Mouse (Mus musculus): ENCODE results near the gene Mtmr4. TPM values are rescaled to one million over a fixed set of nuclear protein-coding genes. Genes with fewer than 3 reads are reported as not detected.
A peak's percentile ranks its signal among the peaks of the same experiment; 100 is the strongest.

Gene Mtmr4
- total RNA-seq, 2 experiments from 2014 or later = 82.6 to 90.3 TPM

- DNase-seq (ENCODE audit: extremely low spot score in 1 of 2, low spot score in 2 of 2) = peak in 1 of 2 experiments; percentile 60
- intact Hi-C loops (cut with DNase I) = no loop called here
These were observed 11.3 kb upstream of the Mtmr4 start for GRCm38 (mm10) chr11:87580543-87581085.

- intact Hi-C loops (cut with DNase I) = no loop called here
- no peak for DNase-seq (ENCODE audit: extremely low spot score in 1 of 2, low spot score in 2 of 2)
These were observed 10.6 kb upstream of the Mtmr4 start for GRCm38 (mm10) chr11:87581161-87581865.

DNA sequence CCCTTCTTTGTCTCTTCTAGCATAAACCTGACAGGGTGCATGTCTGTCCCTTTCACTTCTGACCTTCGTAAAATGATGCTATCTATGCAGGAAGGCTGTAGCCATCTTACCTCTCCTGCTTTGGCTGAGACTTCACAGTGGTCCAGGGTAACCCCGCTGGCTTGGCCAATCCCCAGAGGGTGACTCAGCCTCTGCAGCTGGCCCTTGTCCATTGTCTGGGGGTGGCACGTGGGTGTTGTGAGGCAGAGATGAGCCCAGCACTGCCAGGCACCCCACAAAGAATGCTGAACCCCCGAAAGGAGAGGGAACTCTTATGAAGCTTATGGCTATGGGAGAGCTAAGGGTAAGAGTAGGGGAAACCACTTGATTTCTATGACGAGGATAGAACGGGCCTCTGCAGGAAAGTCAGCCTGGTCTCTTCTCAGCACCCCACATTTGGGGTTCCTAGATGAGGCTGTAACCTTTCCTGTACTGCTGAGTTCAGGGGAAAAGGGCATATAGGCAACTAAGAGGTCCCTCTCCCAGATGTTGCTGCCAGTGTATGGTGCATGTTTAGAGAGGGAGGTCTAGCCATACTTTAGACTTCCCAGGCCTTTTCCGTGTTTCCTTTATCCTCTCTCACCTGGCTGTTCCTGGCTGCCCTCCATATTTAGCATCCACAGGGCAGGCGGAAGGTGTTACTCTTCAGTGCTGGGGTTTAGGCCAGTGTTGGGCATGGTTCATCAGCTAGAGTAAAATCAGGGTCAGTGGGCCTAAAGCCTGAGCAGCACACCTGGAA lies 9.8 kb upstream of the Mtmr4 start:
- intact Hi-C loops (cut with DNase I) = no loop called here
- DNase-seq (ENCODE audit: extremely low spot score in 1 of 2, low spot score in 2 of 2) = peak in 1 of 2 experiments; percentile 4

- intact Hi-C loops (cut with DNase I) = no loop called here
- no peak for DNase-seq (ENCODE audit: extremely low spot score in 1 of 2, low spot score in 2 of 2)
These were observed 8.5 kb upstream of the Mtmr4 start for GRCm38 (mm10) chr11:87583291-87584034.

DNA sequence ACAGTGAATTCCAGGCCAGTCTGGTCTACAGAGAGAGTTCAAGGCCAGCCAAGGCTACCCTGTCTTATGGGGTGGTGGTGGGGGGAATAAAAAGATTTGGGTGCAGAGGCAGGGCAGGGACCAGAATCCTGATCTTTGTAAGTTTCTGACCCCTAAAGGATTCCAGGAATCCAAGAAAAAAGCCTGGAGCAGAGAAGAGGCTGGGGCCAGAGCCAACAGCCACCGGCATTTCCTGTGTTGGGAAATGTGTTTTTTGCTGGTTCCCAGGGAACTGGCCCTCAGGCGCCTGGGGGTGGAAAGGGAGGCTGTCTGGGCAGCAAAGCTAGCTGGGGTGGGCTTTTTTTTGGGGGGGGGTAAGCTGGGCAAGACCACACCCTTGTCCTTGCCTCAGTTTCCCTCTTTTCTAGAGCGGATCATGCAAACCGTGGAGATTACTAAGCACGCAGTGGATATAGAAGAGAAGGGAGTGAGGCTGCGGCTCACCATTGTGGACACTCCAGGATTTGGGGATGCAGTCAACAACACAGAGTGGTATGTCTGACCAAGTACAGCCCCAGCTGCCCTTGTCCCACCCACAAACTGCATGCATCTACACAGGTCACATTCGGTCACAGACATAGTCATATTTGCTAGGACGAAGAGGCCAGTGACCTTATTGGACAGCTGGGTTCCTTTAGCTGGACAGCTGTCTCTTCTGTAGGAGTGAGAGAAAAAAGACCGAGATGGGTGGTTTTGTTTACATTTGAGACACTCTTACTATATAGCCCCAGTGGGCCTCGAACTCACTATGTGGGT lies 7.1 kb upstream of the Mtmr4 start:
- intact Hi-C loops (cut with DNase I) = no loop called here
- DNase-seq (ENCODE audit: extremely low spot score in 1 of 2, low spot score in 2 of 2) = peak in 1 of 2 experiments; percentile 72

- DNase-seq (ENCODE audit: extremely low spot score in 1 of 2, low spot score in 2 of 2) = no peak
- intact Hi-C loops (cut with DNase I) = no loop called here
These were observed 4.6 kb upstream of the Mtmr4 start for GRCm38 (mm10) chr11:87587211-87587874.

DNA sequence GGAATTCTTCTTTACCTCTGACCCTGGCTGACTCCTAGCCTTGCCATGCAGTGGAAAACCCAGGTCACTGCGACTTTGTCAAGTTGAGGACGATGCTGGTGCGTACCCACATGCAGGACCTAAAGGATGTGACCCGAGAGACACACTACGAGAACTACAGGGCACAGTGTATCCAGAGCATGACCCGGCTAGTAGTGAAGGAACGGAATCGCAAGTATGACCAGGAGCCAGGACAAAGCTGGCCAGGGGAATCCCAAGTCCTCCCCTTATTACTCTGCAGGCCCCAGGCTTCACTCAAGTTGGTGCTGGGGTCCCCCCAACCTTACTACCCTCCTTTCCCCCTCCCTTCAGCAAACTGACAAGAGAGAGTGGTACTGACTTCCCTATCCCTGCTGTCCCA lies 2.4 kb upstream of the Mtmr4 start:
- intact Hi-C loops (cut with DNase I) = no loop called here
- DNase-seq (ENCODE audit: extremely low spot score in 1 of 2, low spot score in 2 of 2) = no peak

- DNase-seq (ENCODE audit: extremely low spot score in 1 of 2, low spot score in 2 of 2) = peak in 1 of 2 experiments; percentile 40
- intact Hi-C loops (cut with DNase I) = no loop called here
These were observed 979 bp upstream of the Mtmr4 start for GRCm38 (mm10) chr11:87590841-87591525.

DNA sequence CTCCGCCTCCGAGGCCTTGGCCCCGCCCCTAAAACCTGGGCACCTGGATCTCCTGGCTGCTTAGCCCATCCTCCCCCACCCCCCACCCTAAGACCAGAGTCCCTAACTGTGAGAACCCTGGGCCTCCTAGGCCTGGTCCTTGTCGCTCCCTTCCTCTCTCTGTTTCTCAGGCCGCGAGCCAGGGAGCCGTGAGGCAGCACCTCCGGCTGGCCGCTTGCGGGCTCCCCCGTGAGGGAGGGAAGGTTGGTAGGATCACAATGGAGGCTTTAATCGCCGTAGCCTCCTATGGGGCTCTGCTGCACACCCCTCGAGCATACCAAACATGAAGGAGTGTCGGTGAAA lies 363 bp downstream of the Mtmr4 start:
- no peak for DNase-seq (ENCODE audit: extremely low spot score in 1 of 2, low spot score in 2 of 2)
- intact Hi-C loops (cut with DNase I) = no loop called here

- intact Hi-C loops (cut with DNase I) = no loop called here
- no peak for DNase-seq (ENCODE audit: extremely low spot score in 1 of 2, low spot score in 2 of 2)
These were observed 994 bp downstream of the Mtmr4 start for GRCm38 (mm10) chr11:87592713-87593598.

GRCm38 (mm10) chr11:87595327-87595841 lies 3.4 kb downstream of the Mtmr4 start:
- DNase-seq (ENCODE audit: extremely low spot score in 1 of 2, low spot score in 2 of 2) = peak; percentile 74 to 92
- intact Hi-C loops (cut with DNase I) = no loop called here

DNA sequence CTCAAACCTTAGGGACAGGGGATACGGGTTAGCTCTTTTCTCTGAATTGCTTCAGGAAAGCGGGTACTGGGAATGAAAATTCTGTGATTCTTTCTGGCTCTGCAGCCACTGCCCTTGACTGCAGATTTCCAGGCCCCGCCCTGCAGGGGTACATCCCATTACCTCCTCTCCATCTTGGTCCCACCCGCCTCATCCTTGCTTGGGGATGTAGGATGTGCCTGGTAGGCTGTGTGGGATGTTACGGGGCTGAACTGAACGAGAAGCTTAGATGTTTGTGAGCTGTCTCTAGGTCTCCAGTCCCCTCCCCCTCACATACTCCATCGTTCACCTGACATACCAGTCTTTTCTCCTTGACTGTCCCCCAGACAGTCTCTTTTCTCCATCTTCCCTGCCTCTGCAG lies 4.0 kb downstream of the Mtmr4 start:
- intact Hi-C loops (cut with DNase I) = no loop called here
- no peak for DNase-seq (ENCODE audit: extremely low spot score in 1 of 2, low spot score in 2 of 2)

DNA sequence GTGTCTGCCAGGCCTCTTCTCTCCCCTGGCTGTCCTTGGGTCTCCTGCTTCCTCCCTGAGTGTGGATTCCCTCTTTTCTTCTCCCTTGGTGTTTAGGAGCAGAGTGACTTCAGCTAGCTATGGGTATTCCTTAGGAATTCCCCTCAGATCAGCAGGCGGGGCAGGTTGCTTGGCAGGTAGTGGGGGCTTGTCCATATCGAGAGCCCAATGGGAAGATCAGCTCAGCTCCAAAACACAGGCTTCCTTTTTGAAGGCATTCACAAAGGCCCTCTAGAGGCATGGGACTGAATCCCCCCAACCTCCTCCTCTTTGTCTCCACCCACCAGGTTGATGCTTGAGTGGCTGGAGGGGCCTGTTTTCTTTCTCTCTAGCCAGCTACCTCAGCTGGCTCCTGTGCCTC lies 4.5 kb downstream of the Mtmr4 start:
- no peak for DNase-seq (ENCODE audit: extremely low spot score in 1 of 2, low spot score in 2 of 2)
- intact Hi-C loops (cut with DNase I) = no loop called here

DNA sequence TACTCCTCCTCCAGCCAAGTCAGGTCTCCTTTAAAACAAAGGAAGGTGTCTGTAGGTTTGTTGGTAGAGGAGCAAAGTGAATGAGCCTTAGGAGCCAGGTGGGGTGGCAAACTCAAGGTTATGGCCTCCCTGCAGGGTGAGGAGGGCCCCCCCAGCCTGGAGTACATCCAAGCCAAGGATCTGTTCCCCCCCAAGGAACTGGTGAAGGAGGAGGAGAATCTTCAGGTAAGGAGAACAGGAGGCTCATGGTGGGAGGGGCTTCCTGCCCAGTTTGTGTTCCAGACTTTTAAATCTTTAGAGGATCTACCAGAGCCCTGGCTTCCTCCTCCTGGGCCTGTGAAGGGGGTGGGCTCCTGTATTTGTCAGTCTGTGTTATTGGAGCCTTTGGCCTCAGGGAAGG lies 5.1 kb downstream of the Mtmr4 start:
- no peak for DNase-seq (ENCODE audit: extremely low spot score in 1 of 2, low spot score in 2 of 2)
- intact Hi-C loops (cut with DNase I) = no loop called here

- DNase-seq (ENCODE audit: extremely low spot score in 1 of 2, low spot score in 2 of 2) = no peak
- intact Hi-C loops (cut with DNase I) = no loop called here
These were observed 7.6 kb downstream of the Mtmr4 start for GRCm38 (mm10) chr11:87599395-87600089.

DNA sequence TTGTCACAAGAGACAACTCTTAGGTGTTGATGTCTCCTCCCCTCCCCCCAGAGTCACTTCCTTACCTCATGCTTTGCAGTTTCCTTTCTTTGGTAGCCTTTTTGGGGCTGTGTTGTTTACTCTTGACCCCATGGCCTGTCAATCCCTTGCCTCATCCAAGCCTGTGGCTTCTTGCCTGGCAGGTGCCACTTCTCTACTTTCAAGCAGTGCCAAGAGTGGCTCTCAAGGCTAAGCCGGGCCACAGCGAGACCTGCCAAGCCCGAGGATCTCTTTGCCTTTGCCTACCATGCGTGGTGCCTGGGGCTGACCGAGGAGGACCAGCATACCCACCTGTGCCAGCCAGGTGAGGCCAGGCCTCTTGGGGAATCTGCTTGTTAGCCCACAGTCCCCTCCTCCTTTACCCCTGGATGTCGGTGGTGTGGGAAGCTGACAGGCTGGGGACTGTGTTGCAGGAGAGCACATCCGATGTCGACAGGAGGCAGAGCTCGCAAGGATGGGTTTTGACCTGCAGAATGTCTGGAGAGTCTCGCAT lies 8.4 kb downstream of the Mtmr4 start:
- peak in 1 of 2 experiments; percentile 27 for DNase-seq (ENCODE audit: extremely low spot score in 1 of 2, low spot score in 2 of 2)
- intact Hi-C loops (cut with DNase I) = no loop called here
